Mouse (Mus musculus) ES-CJ7 (cell line): ENCODE results near the gene Acp6.

ENCODE experiments used
- DNase-seq: peaks from one replicate; pipeline ENCODE4 v3.0.0; 2011; ENCODE audit warnings: low read depth, low spot score

The Acp6 gene

GRCm38 (mm10) chr3:97185098-97185860 is 26.7 kb downstream of the Acp6 start:
- peak; percentile 75 for DNase-seq

- no peak for DNase-seq
Observed at GRCm38 (mm10) chr3:97196571-97196970, 38.0 kb downstream of the Acp6 start.

- no peak for DNase-seq
Observed at GRCm38 (mm10) chr3:97199261-97199660, 40.7 kb downstream of the Acp6 start.

GRCm38 (mm10) chr3:97201943-97202342 is 43.4 kb downstream of the Acp6 start:
- peak; percentile 73 for DNase-seq

- DNase-seq = no peak
Observed at GRCm38 (mm10) chr3:97203880-97204279, 45.3 kb downstream of the Acp6 start.

GRCm38 (mm10) chr3:97206521-97206920 is 47.9 kb downstream of the Acp6 start:
- DNase-seq = no peak

GRCm38 (mm10) chr3:97209351-97209750 is 50.8 kb downstream of the Acp6 start:
- no peak for DNase-seq

GRCm38 (mm10) chr3:97211177-97211576 is 52.6 kb downstream of the Acp6 start:
- DNase-seq = no peak

GRCm38 (mm10) chr3:97213871-97214270 is 55.3 kb downstream of the Acp6 start:
- no peak for DNase-seq

- DNase-seq = no peak
Observed at GRCm38 (mm10) chr3:97214439-97214838, 55.9 kb downstream of the Acp6 start.

GRCm38 (mm10) chr3:97215526-97215925 is 56.9 kb downstream of the Acp6 start:
- no peak for DNase-seq

- no peak for DNase-seq
Observed at GRCm38 (mm10) chr3:97223261-97223660, 64.7 kb downstream of the Acp6 start.

GRCm38 (mm10) chr3:97225231-97225630 is 66.7 kb downstream of the Acp6 start:
- DNase-seq = no peak

GRCm38 (mm10) chr3:97226719-97227118 is 68.1 kb downstream of the Acp6 start:
- peak; percentile 38 for DNase-seq
